Mouse (Mus musculus) T-cell, adult 2 months (primary cell): ENCODE results near the gene Tpcn2.

Experiments
- DNase-seq: peaks from one replicate; pipeline ENCODE4 v3.0.0; 2022; ENCODE audit warnings: low spot score

Tpcn2 gene

DNA sequence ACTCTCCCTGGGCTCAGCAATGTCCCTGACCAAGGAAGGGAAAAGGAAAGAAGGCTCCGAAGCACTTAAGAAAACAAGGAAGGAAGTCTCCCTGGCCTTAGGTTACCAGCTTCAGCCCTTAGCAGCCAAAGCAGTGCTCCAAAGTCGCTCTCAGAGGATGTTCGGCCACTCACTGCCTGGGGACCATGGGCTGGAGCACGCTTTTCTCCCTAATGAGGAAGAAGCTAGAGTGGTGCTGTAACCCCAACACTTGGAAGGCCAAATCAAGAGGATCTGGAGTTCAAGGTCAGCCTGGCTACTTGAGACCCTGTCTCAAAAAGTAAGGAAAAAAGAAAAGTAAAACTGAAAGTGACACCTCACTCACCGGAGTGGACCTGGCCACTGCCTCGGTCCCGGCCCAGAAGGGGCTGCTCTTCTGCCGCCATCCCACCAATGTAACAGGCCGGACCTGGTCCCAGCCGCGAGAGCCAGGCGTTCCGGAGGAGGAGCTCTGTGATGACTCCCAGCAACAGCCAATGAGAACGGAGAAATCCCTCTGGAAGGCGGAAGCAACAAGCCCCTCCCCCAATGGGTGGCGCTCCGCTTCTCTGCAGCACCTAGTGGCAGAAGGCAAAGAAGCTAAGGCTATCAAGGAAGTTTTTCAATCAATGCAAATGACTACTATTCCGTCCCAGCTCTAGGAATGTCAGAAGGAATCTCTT lies at the start of gene Tpcn2:
TSS of gene Tpcn2 (minus strand) at position 525 of the 701 bp plus-strand sequence.
- peak; percentile 86 for DNase-seq

DNA sequence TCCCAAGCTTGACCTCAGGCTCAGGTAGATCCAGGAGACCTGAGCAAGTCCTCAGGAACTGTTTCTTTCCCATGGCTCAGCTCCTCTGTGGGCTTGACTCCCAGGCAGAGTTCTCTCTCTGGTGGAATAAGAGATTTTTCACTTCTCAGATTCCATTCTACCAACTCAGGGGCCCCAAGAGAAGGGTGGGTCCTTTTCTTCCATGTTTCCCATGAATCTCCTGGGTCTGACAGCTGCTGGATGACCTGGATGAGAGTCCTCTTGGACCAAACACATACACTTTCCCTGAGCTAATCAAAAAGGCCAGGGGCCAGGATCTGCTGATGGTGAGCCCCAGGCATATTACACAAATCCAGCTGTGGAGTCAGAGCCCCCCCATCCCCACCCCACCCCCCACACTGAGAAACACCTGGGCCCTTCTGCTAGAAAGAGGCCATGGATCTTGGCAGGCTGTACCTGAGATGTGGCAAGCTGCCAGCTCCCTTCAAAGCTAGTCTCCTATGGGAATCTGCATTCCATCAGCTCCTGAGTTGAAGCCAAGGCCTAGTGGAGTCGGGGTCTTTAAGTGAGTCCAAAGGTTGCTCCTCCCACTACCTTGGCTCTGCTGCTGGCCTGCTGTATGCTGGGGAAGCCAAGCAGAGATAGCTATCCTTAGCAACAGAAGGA lies 48.7 kb upstream of the Tpcn2 start:
- no peak for DNase-seq

DNA sequence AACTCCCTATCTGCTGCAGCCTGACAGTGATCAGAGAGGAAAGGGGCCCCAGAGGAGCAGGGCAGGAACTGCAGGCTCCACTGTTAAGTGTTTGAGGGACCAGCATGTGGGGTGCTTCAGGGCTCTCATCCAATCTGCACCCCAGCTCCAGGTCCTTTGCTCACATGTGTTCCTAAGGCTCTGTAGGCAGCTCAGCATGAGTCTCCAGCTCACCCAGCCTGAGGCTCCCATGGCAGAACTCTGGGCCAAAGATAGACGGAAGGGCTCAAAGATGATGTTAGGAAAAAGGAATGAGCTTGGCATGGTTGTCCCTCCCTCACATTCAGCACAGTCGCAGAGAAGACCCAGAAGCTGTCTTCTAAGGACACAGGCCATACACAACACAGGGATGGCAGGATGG lies 46.8 kb upstream of the Tpcn2 start:
- no peak for DNase-seq

DNA sequence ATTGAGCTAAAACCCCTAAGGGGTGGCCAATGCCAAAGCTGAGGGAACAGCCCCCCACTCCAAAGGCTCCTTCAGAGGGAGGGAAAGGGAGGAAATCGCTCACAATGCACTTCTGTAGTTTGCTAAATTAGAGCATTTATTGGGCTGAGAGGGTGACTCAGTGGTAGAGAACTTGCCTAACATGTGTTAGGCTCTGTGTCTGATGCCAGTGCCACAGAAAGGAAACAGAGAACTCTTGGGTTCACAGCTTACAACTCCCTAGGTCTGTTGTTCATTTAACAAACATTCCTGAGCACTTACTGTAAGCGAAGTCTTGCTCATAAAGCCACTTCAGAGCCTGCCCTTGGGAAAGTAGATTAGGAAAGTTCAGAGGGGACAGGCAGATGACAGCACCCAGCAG lies 46.2 kb upstream of the Tpcn2 start:
- no peak for DNase-seq

DNA sequence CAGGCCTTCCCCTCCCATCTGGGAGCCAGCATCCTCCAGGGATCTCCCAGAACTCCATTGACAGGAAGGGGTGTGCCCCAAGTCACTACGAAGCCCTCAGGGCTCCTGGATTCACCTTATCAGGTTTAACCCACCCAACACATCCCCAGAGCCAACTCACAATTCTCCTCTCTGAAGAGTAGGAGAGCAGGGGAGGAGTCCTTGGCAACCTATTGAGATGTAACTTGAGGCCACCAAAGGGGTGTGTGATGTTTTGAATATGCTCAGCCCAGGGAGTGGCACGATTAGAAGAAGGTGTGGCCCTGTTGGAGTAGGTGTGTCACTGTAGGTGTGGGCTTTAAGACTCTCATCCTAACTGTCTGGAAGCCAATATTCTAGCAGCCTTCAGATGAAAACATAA lies 41.9 kb upstream of the Tpcn2 start:
- DNase-seq: no peak

DNA sequence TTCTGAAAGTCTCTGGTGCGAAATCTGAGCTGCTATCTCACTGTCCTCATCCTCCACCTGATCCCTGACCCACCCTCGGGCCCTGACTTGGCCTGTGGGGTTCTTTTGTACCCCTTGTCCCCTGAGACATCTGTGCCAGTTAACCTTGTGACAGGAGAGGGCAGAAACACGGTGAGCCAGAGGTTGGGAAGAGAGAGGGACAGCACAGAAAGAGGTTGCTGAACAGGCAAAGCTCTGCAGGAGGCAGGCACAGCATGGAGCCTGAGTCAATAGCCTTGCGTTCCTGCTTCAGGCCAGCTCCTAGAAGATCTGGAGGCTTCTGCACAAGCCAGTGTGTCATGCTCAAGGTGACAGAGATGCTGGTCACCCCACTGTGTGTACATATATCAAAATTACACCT lies 39.8 kb upstream of the Tpcn2 start:
- DNase-seq: no peak

DNA sequence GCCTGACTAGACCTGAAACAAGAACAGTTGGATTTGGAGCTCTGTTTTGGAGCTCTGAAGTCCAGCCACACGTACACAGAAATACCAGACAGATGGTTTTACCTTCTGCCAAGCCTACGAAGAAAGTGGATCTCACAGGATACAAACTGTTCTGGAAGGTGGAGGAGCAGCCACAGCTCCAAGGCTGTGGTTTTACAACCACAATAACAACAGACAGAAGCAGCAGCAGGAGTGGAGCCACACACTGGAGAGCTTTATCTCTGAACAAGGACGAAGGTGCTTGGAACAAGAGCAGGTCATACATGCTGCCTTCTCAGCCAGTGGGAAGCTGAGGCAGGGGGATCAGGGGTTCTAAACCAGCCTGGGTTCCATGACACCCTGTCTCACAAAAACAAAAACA lies 35.7 kb upstream of the Tpcn2 start:
- no peak for DNase-seq

DNA sequence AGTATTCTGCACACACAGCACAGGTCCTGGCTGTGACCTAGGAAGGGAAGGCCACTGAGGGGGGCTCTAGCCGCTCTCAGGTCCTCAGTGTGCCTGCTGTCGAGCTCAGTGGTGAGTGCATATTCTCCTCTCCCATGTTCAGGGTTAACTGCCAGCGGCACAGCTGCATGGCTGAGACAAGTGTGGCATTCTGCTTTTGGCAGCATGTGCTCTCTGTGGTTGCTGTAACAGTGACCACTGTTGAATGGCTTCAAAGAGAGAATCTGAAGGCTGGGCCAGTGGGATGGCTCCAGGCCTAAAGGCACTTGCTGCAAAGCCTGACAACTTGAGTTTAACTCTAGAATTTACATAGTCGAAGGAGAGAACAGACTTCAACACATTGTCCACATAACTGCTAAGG lies 33.7 kb upstream of the Tpcn2 start:
- no peak for DNase-seq

DNA sequence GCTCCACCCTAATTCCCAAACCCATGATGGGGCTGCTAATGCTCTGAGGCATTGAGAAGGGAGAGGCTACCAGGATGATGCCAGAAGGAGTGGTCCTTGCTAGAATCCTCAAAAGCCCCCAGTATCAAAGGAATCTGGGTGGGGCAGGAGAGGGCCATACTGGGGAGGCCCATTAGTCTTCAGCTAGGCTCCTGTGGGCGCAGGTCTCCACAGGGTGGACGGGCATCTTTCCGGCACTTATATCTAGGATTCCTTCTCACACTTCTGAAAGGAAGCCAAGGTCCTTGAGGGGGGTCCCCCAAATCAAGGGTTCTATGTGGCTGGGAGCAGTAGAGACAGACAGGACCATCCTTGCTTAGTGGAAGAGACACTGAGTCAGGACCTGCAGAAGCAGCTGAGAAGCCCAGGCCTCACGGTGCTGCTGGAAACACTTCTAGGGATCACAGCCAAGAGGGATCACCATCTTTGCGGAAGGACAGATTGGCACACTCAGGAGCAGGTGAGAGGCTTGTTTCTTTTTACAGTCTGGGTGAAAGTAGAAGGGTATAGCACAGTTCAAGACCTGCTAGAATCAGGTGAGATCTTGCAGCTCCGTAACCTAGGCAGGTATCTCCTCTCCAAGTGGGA lies 31.1 kb upstream of the Tpcn2 start, which contains the start of gene Mrgprd:
TSS of gene Mrgprd (plus strand) at position 51 of the 627 bp plus-strand sequence.
- no peak for DNase-seq

DNA sequence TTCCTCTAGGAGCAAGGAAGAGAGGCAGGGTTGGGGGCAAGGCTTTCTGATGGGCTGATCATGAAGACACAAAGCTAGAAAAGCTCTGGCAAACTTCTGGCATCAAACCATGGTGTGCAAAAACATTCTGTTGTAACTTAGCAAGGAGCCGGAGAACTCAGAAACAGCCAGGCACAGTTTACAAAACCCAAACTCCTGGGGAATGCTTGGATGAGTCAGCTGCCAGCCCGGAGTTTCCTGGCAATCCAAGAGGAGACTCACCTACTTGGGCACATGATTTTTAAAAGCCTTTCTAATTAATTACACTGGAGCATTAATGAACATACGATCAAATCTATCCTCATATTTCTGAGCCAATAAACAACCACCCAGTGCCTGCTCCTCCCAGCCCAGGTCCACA lies 28.3 kb upstream of the Tpcn2 start:
- DNase-seq: no peak

DNA sequence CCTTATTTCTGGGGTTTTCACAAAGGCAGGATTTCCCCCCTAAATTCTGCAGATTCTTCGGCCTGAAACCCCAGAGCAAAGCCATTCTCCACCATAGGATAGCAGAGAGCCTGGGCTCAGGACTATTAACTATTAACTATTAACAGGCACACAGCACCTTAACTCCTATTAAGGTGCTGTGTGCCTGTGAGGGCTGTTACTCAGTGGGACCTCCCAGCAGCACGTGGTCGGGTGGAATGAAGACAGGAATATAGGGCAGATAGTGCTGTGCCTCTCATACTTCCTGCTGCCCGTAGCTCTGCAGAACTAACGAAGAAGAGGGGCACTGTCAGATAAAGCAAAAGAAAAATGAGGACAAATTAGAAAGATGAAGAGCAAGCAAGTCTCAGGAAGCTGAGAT lies 26.7 kb upstream of the Tpcn2 start:
- DNase-seq: no peak

DNA sequence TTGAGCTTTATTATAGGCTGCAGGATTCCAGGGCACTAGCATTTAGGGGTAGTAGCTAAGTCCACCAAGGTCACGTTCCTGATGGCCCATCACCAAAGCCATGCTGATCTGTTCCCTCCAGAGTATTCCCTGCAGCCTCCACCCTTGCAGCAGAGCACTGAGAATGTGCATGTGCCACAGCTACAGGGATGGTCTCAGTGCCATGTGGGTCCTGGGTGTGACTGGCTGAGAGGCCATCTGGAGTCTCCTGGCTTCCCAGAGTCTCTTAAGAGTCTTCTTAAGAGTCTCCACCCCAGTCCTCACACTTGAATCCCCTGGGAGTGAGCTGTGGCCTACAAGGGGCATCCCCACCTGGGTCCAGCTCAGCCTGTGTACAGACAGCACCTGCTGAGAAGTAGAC lies 26.1 kb upstream of the Tpcn2 start:
- DNase-seq: no peak

DNA sequence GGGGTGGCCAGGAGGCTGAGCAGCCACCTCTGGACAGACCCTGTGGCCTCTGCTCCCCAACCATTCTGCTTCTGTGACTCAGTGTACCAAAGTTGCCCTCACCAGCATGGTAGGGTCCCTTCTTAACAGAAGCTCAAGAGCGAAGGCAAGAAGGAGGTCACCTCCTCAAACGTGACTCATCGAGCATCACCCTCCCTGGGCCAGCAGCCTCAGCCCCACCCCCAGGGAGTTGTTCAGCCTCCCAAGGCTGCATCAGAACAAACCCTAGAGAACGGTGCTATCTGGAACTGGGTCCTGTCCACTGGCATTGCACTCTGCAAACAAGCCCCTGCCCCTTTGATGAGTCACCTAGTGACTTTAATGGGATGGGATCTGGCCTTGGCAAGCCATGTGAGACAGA lies 25.1 kb upstream of the Tpcn2 start:
- no peak for DNase-seq

DNA sequence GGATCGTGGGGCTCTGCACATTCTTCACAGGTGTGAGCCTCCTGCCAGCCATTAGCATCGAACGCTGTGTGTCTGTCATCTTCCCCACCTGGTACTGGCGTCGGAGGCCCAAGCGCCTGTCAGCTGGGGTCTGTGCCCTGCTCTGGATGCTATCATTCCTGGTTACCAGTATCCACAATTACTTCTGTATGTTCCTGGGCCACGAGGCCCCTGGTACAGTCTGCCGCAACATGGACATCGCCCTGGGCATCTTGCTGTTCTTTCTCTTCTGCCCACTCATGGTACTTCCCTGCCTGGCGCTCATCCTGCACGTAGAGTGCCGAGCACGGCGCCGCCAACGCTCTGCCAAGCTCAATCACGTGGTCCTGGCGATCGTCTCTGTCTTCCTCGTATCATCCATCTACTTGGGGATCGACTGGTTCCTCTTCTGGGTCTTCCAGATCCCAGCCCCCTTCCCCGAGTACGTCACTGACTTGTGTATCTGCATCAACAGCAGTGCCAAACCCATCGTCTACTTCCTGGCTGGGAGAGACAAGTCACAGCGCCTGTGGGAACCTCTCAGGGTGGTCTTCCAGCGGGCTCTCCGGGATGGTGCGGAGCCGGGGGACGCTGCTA lies 24.4 kb upstream of the Tpcn2 start:
- no peak for DNase-seq

DNA sequence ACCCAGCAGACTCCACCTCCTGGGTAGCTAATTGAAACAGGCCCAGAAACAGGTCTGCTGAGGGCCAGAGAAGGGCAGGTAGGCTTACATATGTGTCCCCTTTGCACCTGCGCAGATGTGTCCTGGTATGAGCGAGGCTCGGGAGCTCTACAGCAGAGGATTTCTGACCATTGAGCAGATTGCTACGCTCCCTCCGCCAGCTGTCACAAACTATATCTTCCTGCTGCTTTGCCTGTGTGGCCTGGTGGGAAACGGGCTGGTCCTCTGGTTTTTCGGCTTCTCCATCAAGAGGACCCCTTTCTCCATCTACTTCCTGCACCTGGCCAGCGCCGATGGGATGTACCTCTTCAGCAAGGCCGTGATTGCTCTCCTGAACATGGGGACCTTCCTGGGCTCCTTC lies 23.8 kb upstream of the Tpcn2 start:
- DNase-seq: no peak

DNA sequence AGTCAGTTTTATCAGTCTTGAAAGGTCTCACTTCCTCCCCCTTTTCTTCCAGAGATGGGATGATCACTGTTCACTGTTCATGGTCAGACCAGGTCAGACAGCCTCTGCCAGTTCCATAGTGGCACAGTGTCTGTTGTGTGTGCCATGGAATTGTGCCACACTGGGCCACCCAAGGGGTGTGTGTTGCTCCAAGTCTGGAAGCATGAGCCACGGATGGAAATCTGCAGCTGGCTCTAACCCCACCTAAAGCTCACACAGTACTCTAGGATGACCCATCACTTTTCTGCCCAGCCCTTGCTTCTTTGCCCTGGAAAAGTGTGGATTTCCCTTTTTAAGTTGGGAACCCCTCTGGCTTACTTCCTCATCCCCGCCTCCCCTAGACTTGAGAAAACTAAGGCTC lies 20.3 kb upstream of the Tpcn2 start:
- DNase-seq: no peak

DNA sequence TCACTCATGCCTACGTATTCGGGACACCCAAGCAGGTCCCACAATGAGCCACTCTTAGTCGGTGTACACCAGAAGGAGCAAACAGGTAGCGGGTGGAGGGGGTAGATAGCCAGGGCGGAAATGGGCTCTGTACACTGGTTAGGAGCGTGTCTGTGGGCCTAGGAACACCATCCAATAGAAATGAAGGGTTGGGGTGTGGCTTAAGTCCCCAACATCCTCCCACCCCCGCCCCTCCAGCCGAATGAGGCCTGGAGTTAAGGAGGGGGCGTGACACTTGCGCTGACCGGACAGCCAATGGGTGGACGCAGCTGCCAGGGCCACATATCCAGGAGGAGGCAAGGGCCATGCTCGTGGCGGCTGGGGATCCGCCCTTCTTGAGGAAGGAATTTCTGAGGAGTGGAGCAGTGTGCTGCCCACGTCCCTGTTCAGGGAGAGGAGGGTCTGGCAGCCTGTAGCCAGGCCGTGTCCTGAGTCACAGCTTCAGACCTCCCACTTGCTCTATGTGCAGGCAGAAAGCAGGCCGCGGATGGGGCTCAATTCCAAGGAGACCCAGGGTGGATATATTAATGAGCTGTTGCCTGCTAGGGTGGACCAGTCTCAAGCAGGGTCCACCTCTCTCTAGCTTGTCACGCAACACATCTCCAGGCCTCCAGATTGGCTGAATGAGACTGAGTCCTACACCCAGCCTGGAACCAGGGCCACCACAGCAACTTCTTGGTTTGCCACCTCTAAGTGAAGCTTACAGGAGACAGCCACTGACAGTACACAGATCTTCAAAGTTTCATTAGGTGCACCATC lies 18.9 kb upstream of the Tpcn2 start:
- no peak for DNase-seq

DNA sequence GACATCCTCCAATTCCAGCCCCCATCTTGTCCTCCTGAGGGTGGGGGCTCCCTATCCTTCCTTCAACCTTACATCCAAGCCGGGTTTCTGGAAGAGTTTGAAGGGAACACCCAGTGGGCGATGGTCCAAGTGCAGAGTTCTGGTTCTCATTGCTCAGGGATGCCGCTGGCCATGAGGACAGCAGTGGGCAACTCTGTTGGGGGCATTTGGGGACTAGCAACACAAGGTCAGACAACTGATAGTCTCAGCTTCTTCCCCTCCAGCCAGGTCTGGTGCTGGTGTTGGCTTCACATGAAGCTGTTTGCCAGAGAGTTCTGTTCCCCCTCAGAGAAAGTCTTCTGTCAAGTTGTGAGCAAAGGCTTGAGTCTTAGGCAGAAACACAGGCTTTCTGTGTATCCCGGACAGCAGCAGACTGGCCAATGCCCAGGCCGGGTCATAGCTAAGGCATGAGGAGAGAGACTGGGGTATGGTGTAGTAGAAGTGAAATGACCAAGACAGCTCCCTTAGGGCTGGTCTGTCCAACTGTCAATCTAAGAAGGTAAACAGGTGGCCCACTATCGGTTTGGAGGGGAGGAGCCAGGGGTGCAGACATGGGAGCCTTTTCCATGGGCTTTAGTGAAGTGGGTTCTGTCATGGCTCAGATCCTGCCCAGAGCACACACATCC lies 17.7 kb upstream of the Tpcn2 start:
- DNase-seq: no peak

DNA sequence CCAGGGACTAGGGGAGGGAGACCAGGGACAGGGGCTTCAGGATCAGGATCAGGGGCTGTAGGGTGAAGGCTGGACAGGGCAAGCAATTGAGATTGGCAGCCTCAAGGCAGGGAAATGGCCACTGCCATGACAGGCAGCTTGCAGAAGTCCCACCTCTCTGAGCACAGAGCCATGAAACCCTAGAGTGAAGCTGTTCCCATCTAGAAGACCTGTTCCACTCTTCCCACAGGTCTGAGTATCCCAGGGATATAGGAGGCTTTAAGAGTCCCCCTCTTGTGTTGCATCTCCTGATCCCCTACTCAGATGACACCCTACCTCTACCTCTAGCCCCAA lies 17.2 kb upstream of the Tpcn2 start:
- no peak for DNase-seq

DNA sequence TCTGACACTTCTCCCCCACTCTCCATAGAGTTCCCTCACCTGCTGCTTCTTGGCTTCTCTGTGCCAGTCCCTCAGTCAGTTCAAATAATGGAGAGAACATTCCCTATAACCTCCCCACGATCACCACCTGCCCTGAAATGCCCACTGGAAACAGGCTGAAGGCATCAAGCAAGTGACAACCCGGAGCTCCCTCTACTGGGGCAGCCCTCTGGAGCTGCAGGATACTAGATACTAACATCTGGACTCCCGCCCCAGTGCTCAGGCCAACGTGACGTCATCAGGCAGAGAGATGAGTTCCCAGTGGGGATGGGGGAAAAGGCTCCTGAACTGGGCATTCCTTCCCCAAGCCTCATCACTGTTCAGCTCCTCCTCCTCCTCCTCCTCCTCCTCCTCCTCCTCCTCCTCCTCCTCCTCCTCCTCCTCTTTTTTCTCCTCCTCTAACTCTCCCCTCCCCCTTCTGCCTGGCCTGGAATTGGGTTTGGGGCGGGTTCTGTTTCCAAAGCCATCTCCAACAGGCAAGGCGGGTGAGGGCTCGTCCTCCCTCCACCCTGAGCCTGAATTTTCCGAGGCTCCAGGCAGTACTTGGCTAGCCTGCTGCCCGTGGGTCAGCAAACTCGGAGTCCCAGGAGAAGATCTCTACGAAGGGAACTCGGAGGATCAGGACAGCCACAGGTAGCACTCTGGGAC lies 16.7 kb upstream of the Tpcn2 start, which contains the start of gene Mrgprf:
TSS of gene Mrgprf (plus strand) at position 508 of the 687 bp plus-strand sequence.
- DNase-seq: no peak
